Mouse (Mus musculus): ENCODE measurements around the gene Tubb4b. TPM values are rescaled to one million over a fixed set of nuclear protein-coding genes. Genes with fewer than 3 reads are reported as not detected.

The Tubb4b gene
- total and polyA plus RNA-seq, 3 experiments = 356 to 592 (median 520) TPM

GRCm38 (mm10) chr2:25195211-25196156 is 29.0 kb downstream of the Tubb4b start (continued):
- TF ChIP-seq SMC3 (IDR thresholded peaks at IDR 0.05; ENCODE audit: low read depth, low read length) (no peak), MAFK (IDR thresholded peaks at IDR 0.05; ENCODE audit: insufficient replicate concordance, low read length) (no peak), E2F4 (IDR thresholded peaks at IDR 0.05; ENCODE audit: insufficient replicate concordance, low read depth, low read length) (no peak), MYC (IDR thresholded peaks at IDR 0.05; ENCODE audit: low read depth, low read length) (peak; percentile 78)

- Histone ChIP-seq H3K4me3 (replicated peaks in 1 of 3; ENCODE audit: low read depth in 2 of 3, low read length in 2 of 3, poor library complexity in 1 of 3) (peak overlapping the region; percentile 61 to 98 (median 83)), H3K27ac (ENCODE audit: insufficient read depth, low read depth) (peak overlapping the region; percentile 98), H3K4me1 (ENCODE audit: control insufficient read depth in 1 of 2, insufficient read depth in 2 of 2) (peaks cover 14 to 36% of the 10 kb centered on the region in 2 experiments), H3K27me3 (replicated peaks) (no peaks in the 10 kb centered on the region), H3K79me2 (replicated peaks; ENCODE audit: control insufficient read depth, extremely low read depth, insufficient read depth, poor library complexity, severe bottlenecking) (peaks cover 16% of the 10 kb centered on the region), H3K9me3 (replicated peaks; ENCODE audit: low read length) (no peaks in the 10 kb centered on the region), H3K4me2 (ENCODE audit: insufficient read depth, low read depth, poor library complexity, severe bottlenecking) (peak overlapping the region; percentile 99), H3K36me3 (replicated peaks in 1 of 2; ENCODE audit: control insufficient read depth in 1 of 2, insufficient read depth in 1 of 2, low read length in 1 of 2) (peaks cover 6 to 40% of the 10 kb centered on the region in 2 experiments), H3K9ac (ENCODE audit: insufficient read depth, low read depth) (peak overlapping the region; percentile 84; the same call in 1 of the 2 replicates)
- TF ChIP-seq RAD21 (IDR thresholded peaks at IDR 0.05; ENCODE audit: low read depth, low read length) (no peak), JUN (IDR thresholded peaks at IDR 0.05; ENCODE audit: insufficient read depth, low read depth, low read length) (no peak), ZMIZ1 (IDR thresholded peaks at IDR 0.05; ENCODE audit: low read depth, low read length) (no peak), ELF1 (IDR thresholded peaks at IDR 0.05; ENCODE audit: low read depth, low read length) (0 out of 2 replicates have a peak, but pooled peaks have one; percentile 38), ZKSCAN1 (IDR thresholded peaks at IDR 0.05; ENCODE audit: borderline replicate concordance, low read depth, low read length) (no peak), MXI1 (IDR thresholded peaks at IDR 0.05; ENCODE audit: low read depth, low read length) (0 out of 2 replicates have a peak, but pooled peaks have one; percentile 9), NRF1 (IDR thresholded peaks at IDR 0.05; ENCODE audit: low read depth, low read length) (no peak), UBTF (IDR thresholded peaks at IDR 0.05; ENCODE audit: low read depth, low read length) (no peak), MAX (IDR thresholded peaks at IDR 0.05; ENCODE audit: low read length) (no peak), RCOR1 (conservative IDR thresholded peaks at IDR 0.05; ENCODE audit: low read depth, low read length) (peak; percentile 65; the same call in 1 of the 2 replicates), CHD2 (IDR thresholded peaks at IDR 0.05; ENCODE audit: low read length) (0 out of 2 replicates have a peak, but pooled peaks have one; percentile 24), JUND (conservative IDR thresholded peaks at IDR 0.05; ENCODE audit: low read depth, low read length) (no peak), ETS1 (conservative IDR thresholded peaks at IDR 0.05; ENCODE audit: low read depth, low read length) (no peak), ZNF384 (IDR thresholded peaks at IDR 0.05; ENCODE audit: low read depth, low read length) (no peak), PAX5 (IDR thresholded peaks at IDR 0.05; ENCODE audit: low read length) (no peak), MYC (IDR thresholded peaks at IDR 0.05; ENCODE audit: low read depth, low read length) (no peak; the same call in 1 of the 2 replicates), SMC3 (IDR thresholded peaks at IDR 0.05; ENCODE audit: low read depth, low read length) (no peak), POLR2A (IDR thresholded peaks at IDR 0.05; ENCODE audit: low read depth, low read length) (peak; percentile 33; the same call in 1 of the 2 replicates), SIN3A (IDR thresholded peaks at IDR 0.05; ENCODE audit: low read length) (peak; percentile 52), NELFE (IDR thresholded peaks at IDR 0.05; ENCODE audit: low read depth, low read length) (peak; percentile 46; the same call in 1 of the 2 replicates), USF2 (conservative IDR thresholded peaks at IDR 0.05; ENCODE audit: low read depth, low read length) (no peak), EP300 (IDR thresholded peaks at IDR 0.05; ENCODE audit: low read length) (peak; percentile 12; the same call in 1 of the 2 replicates), MAZ (IDR thresholded peaks at IDR 0.05; ENCODE audit: low read depth, low read length) (peak; percentile 22; the same call in 1 of the 2 replicates), ZC3H11A (IDR thresholded peaks at IDR 0.05; ENCODE audit: low read depth, low read length) (no peak), MAFK (IDR thresholded peaks at IDR 0.05; ENCODE audit: insufficient replicate concordance, low read length) (no peak), KAT2A (IDR thresholded peaks at IDR 0.05; ENCODE audit: insufficient replicate concordance, low read length) (no peak), CHD1 (IDR thresholded peaks at IDR 0.05; ENCODE audit: low read depth, low read length) (0 out of 2 replicates have a peak, but pooled peaks have one; percentile 40), MEF2A (IDR thresholded peaks at IDR 0.05; ENCODE audit: borderline replicate concordance, low read depth, low read length) (no peak), BHLHE40 (IDR thresholded peaks at IDR 0.05; ENCODE audit: low read depth, low read length) (peak; percentile 75), CTCF (conservative IDR thresholded peaks at IDR 0.05 in 1 of 2, IDR thresholded peaks at IDR 0.05 in 1 of 2; ENCODE audit: low read depth in 2 of 2, low read length in 2 of 2) (no peak), GABPA (IDR thresholded peaks at IDR 0.05; ENCODE audit: insufficient replicate concordance, low read depth, low read length) (no peak)
- peak; percentile 48 for DNase-seq (ENCODE audit: extremely low read depth)
- in situ Hi-C loops (cut with MboI; ENCODE audit: low pct_ligation_motif_present, low pct_unique_long_range_greater_than_20kb, low sequenced_read_pairs) = no loop called here
- dilution Hi-C loops (cut with MboI; ENCODE audit: extremely low pct_ligation_motif_present, extremely low pct_unique_long_range_greater_than_20kb, low sequenced_read_pairs) = no loop called here
Observed at GRCm38 (mm10) chr2:25194486-25195171, 29.9 kb downstream of the Tubb4b start.

Data from CH12.LX (cell line).